Mouse (Mus musculus): ENCODE results near the gene Knl1. TPM values are rescaled to one million over a fixed set of nuclear protein-coding genes. Genes with fewer than 3 reads are reported as not detected.

Gene Knl1
- polyA plus RNA-seq, 1 experiment from 2014 or later: 66.6 TPM

DNA sequence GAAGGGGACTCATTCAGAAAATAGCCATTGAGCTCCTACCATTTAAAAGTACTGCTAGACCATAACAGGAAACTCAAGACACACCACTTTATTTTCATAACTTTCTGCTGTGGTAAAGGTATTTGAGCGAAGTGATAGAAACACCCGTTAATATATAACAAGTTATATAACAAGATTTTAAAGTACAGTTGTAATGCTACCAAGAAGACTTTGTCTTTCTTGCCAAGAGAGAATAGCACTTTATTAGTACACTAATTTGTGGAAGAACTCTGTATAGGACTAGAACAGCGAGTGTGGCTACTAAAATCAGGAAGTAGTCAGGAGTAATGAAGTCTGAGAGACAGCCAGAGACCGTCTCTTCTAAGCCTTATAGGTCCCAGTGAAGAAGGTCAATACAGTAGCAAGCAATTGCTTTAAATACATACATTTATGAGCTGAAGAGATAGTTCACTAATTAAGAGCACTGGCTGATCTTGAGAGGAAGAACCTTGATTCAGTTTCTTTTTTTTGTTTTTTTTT lies 3.3 kb downstream of the Knl1 start:
- no peak overlapping the region for H3K9ac ChIP-seq
- no peak overlapping the region for H3K4me3 ChIP-seq
- no peaks in the 10 kb centered on the region for H3K27me3 ChIP-seq
- 92% methylated on average over 4 of the region's 4 CpGs for WGBS
- no peaks in the 10 kb centered on the region for H3K36me3 ChIP-seq (ENCODE audit: poor library complexity, severe bottlenecking)
- no peak overlapping the region for H3K27ac ChIP-seq
- no peak for ATAC-seq
- H3K9me3 ChIP-seq (replicated peaks): no peaks in the 10 kb centered on the region
- peaks cover 20% of the 10 kb centered on the region for H3K4me1 ChIP-seq
- H3K4me2 ChIP-seq: no peak overlapping the region

DNA sequence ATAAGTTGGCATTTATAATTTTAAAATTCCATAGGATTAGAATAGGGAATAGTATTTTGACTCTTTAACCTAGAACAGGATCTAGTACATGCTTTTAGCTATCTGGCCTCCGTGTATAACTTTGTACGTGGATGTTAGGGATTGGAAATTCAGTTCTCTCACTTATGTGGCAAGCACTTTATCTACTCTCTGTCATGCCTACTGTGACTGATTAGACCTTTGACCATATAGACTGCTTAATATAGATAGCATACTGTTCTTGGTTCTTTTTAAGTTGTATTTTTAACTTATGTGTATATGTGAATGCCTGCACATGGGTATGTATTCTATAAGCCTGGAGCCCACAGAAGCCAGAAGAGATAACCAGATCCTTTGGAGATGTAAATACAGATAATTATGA lies 13.2 kb downstream of the Knl1 start:
- Histone ChIP-seq H3K27ac (no peak overlapping the region), H3K9ac (no peak overlapping the region), H3K4me3 (no peak overlapping the region), H3K36me3 (ENCODE audit: poor library complexity, severe bottlenecking) (peaks cover 37% of the 10 kb centered on the region), H3K27me3 (no peaks in the 10 kb centered on the region), H3K9me3 (replicated peaks) (no peaks in the 10 kb centered on the region), H3K4me1 (no peaks in the 10 kb centered on the region), H3K4me2 (no peak overlapping the region)
- no peak for ATAC-seq
- 99% methylated on average over 2 of the region's 2 CpGs for WGBS

DNA sequence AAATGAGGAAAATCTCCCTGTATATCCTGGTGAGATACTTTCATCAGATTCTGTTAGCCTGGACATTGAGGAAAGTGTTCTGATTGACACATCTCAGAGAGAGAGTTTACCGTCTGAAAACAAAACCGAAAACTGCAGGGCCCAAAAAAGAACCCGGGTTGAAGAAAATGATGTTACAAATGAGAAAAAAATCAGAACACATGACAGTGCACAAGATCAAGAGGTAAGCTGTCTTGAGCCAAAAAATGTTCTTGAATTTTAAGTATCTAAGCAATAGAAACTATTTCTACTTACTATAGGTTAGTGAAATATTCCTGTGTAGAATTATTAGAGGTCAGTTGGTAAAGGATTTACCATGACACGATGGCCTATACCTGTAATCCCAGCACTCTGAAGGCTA lies 25.5 kb downstream of the Knl1 start:
- H3K9ac ChIP-seq: no peak overlapping the region
- 92% methylated on average over 4 of the region's 4 CpGs for WGBS
- H3K9me3 ChIP-seq (replicated peaks): no peaks in the 10 kb centered on the region
- H3K27ac ChIP-seq: no peak overlapping the region
- H3K4me1 ChIP-seq: no peaks in the 10 kb centered on the region
- H3K36me3 ChIP-seq (ENCODE audit: poor library complexity, severe bottlenecking): peaks cover 38% of the 10 kb centered on the region
- ATAC-seq: no peak
- H3K27me3 ChIP-seq: no peaks in the 10 kb centered on the region
- H3K4me3 ChIP-seq: no peak overlapping the region
- no peak overlapping the region for H3K4me2 ChIP-seq

DNA sequence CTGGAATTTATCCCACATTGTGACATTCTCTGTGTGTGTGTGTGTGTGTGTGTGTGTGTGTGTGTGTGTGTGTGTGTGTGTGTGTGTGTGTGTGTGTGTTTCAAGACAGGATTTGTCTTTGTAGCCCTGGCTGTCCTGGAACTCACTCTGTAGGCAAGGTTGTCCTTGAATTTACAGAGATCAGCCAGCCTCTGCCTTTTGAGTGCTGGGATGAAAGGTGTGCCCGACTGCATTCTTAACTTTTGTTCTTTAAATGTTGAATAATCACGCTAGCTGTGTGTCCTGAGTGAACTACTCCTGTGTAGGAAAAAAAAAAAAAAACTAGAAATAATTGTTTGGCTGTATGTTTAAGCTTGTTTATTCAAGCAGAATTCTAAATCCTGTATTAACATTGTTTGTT lies 39.2 kb downstream of the Knl1 start:
- Histone ChIP-seq H3K27ac (no peak overlapping the region), H3K4me2 (no peak overlapping the region), H3K4me3 (no peak overlapping the region), H3K27me3 (no peaks in the 10 kb centered on the region), H3K9me3 (replicated peaks) (no peaks in the 10 kb centered on the region), H3K9ac (no peak overlapping the region), H3K4me1 (no peaks in the 10 kb centered on the region), H3K36me3 (ENCODE audit: poor library complexity, severe bottlenecking) (peaks cover 39% of the 10 kb centered on the region)
- no peak for ATAC-seq
- 93% methylated on average over 2 of the region's 2 CpGs for whole genome bisulfite sequencing

DNA sequence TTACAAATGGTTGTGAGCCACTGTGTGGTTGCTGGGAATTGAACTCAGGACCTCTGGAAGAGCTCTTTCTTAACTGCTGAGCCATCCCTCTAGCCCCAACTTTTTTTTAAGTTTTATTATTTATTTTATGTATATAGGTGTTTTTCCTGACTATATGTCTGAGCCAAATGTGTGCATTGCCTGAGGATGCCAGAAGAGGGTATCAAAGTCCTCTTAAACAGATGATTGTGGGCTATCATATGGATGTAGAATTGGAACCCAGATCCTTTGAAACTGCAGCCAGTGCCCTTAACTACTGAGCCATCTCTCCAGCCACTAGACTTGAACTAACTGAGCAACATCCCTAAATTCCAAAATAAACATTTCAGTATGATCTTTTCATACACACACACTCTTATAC lies 54.6 kb downstream of the Knl1 start:
- H3K4me2 ChIP-seq: no peak overlapping the region
- no peaks in the 10 kb centered on the region for H3K4me1 ChIP-seq
- H3K9ac ChIP-seq: no peak overlapping the region
- no peak overlapping the region for H3K4me3 ChIP-seq
- H3K36me3 ChIP-seq (ENCODE audit: poor library complexity, severe bottlenecking): peaks cover 54% of the 10 kb centered on the region
- no peak overlapping the region for H3K27ac ChIP-seq
- no peaks in the 10 kb centered on the region for H3K27me3 ChIP-seq
- H3K9me3 ChIP-seq (replicated peaks): no peaks in the 10 kb centered on the region
- ATAC-seq: no peak

DNA sequence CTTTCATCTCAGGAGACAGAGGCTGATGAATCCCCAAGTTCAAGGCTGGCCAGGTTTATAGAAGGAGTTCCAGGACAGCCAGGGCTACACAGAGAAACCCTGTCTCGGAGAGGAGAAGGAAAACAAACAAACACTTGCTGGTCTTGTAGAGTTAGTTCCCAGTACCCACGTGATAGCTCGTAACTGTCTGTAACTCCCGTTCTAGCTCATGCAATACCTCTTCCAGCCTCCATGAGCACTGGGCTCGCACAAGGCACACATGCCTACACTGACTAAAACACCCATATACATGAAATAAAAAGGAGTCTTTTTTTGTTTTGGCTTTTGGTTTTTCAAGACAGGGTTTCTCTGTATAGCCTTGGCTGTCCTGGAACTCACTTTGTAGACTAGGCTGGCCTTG lies 59.7 kb downstream of the Knl1 start:
- no peaks in the 10 kb centered on the region for H3K4me1 ChIP-seq
- no peak overlapping the region for H3K27ac ChIP-seq
- H3K27me3 ChIP-seq: no peaks in the 10 kb centered on the region
- 86% methylated on average over 5 of the region's 5 CpGs for WGBS
- ATAC-seq: no peak
- no peaks in the 10 kb centered on the region for H3K9me3 ChIP-seq (replicated peaks)
- H3K4me2 ChIP-seq: no peak overlapping the region
- H3K4me3 ChIP-seq: no peak overlapping the region
- H3K36me3 ChIP-seq (ENCODE audit: poor library complexity, severe bottlenecking): peaks cover 44% of the 10 kb centered on the region
- no peak overlapping the region for H3K9ac ChIP-seq

DNA sequence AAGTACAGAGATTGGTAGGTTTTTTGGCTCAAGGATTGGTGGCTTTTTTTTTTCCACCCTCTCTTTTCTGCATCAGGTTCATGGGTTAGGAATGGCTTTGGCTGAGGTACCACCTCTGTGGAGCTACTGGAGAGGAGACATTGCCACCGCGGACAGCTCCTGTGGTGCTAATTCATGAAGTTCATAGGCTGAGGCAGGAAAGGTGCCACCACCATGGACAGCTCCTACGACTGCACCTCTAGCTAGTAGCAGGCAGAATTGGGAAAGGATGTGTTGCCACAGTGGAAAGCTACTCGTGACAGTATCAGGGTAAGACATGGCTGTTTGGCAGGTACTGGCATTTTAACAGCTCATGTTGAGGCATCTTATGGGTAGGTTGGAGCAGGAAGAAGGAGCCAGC lies 61.6 kb downstream of the Knl1 start:
- peaks cover 26% of the 10 kb centered on the region for H3K36me3 ChIP-seq (ENCODE audit: poor library complexity, severe bottlenecking)
- no peak overlapping the region for H3K27ac ChIP-seq
- peaks cover 8% of the 10 kb centered on the region for H3K4me1 ChIP-seq
- 78% methylated on average over 4 of the region's 4 CpGs for WGBS
- no peak overlapping the region for H3K9ac ChIP-seq
- no peak overlapping the region for H3K4me3 ChIP-seq
- H3K9me3 ChIP-seq (replicated peaks): no peaks in the 10 kb centered on the region
- no peak for ATAC-seq
- H3K27me3 ChIP-seq: no peaks in the 10 kb centered on the region
- H3K4me2 ChIP-seq: no peak overlapping the region

DNA sequence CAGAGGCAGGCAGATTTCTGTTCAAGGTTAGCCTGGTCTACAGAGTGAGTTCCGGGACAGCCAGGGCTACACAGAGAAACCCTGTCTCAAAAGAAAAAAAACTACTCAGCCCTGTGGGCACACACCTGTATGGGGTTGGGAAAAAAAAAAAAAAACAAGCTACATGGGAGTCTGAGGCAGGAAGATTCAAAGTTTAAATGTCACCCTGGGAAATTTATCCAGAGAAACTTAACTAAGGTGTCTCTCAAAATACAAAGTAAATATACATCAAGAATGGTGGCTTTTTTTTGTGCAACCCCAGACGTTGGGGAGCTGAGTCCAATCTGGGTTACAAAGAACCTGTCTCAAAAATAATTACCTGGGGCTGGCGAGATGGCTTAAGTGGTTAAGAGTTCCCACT lies 64.1 kb downstream of the Knl1 start:
- no peak overlapping the region for H3K4me3 ChIP-seq
- no peak overlapping the region for H3K9ac ChIP-seq
- no peaks in the 10 kb centered on the region for H3K9me3 ChIP-seq (replicated peaks)
- 95% methylated on average over 3 of the region's 3 CpGs for WGBS
- no peak for ATAC-seq
- no peaks in the 10 kb centered on the region for H3K27me3 ChIP-seq
- H3K36me3 ChIP-seq (ENCODE audit: poor library complexity, severe bottlenecking): peaks cover 16% of the 10 kb centered on the region
- H3K4me2 ChIP-seq: no peak overlapping the region
- no peak overlapping the region for H3K27ac ChIP-seq
- peaks cover 15% of the 10 kb centered on the region for H3K4me1 ChIP-seq

DNA sequence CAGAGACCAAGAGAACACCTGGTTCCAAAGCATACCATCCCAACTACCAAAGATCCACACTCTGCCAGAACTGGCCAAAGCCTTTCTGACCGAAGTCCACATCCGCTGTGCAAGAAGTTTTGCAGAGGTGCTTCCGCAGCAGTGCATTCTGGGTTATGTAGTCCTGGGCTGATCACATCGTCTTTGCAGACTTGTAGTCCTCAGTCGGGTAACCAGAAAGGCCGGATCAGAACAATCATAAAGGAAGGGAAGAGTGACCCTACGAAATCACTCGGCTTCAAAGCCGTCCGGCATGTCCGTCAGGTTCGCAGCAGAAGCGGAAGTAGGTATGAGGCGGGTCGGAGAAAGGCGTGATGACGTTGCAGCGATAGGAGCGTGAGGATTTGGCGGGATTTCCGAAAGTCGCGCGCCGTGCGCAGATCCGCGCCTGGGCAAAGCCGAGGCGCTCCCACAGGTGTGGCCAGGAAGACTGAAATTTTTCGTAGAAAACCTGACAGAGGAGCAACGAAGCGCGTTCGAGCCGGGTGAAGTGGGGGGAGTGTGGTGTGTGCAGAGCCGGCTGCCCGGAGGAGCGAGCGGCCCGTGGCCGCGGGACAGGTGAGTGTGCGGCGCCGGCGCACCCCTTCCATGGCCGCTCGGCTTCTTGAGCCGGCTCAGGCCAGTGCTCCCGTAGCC lies 65.7 kb downstream of the Knl1 start, which contains the start of gene Rad51:
Gene Rad51, plus strand, starts transcription at position 356 of the 675 bp plus-strand sequence.
- peak within 1 kb of the TSS; percentile 75 for H3K9ac ChIP-seq
- H3K27me3 ChIP-seq: no peaks in the 10 kb centered on the region
- peaks cover 20% of the 10 kb centered on the region for H3K36me3 ChIP-seq (ENCODE audit: poor library complexity, severe bottlenecking)
- under 1% methylated on average over 39 of the region's 51 CpGs for WGBS
- H3K9me3 ChIP-seq (replicated peaks): no peaks in the 10 kb centered on the region
- H3K27ac ChIP-seq: peak within 1 kb of the TSS; percentile 70
- H3K4me1 ChIP-seq: peaks cover 15% of the 10 kb centered on the region
- peak within 1 kb of the TSS; percentile 71 for H3K4me3 ChIP-seq
- ATAC-seq: peak; percentile 95
- peak within 1 kb of the TSS; percentile 91 for H3K4me2 ChIP-seq

DNA sequence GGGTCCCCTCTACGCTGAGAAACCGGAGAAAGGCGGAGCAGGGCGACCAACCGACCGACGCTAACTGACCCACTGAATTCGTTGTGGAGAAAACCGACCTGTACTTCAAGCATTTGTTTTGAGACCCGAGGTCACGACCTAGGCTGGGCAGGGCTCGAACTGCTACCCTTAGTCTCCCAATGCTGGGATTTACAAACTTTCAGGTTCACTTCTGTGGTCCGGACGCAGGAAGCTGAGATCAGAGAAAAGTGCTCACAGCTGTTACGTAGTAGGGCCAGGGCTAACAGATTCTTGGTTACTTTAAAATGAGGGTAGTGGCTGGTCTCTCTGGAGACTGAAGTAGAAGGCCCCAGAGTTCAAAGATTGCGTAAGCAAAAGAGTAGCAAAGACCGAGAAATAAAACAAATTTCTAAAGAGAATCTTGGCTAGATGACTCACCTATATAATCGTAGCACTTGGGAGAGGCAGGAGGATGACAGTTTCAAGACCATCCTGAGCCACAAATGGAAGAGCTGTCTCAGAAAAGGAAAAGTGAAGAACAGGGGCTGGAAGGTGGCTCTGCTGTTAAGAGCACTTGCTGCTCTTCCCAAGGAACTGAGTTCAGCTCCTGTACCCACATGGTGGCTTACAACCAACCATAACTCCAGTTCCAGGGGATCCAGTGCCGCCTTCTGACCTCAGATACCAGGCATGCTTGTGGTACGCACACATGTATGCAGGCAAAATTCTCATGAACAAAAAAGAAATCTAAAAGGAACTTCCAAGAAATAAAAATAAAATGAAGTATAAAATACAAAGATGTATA lies 66.4 kb downstream of the Knl1 start:
- Histone ChIP-seq H3K4me3 (peak overlapping the region; percentile 71), H3K27ac (no peak overlapping the region)

DNA sequence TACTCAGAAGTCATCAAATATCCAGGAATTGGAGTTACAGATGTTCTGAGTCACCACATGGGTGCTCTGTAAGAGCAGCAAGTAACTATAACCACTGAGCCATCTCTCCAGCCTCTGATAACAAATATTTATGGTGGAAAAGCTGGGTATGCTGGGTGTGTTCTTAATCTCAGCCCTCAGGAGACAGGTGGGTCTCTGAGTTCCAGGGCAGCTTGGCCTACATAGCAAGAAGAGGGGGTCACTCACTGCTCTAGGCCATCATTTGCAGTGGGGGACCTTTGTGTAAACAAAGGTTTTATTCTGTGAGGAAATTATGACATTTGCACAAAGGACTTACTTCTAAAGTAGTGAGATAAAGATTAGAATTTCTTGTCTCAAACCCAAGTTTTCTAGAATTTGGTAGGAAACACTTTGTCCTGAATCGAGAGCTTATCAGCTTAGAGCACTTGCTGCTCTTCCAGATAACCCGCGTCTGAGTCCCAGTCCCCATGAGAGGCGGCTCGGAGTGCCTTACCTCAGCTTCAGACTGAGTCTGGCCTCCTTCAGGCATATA lies 89.5 kb downstream of the Knl1 start:
- no peak for ATAC-seq
- Histone ChIP-seq H3K27ac (no peak overlapping the region), H3K27me3 (no peaks in the 10 kb centered on the region), H3K9me3 (replicated peaks) (no peaks in the 10 kb centered on the region), H3K9ac (no peak overlapping the region), H3K4me3 (no peak overlapping the region), H3K4me1 (no peaks in the 10 kb centered on the region), H3K36me3 (ENCODE audit: poor library complexity, severe bottlenecking) (peaks cover 83% of the 10 kb centered on the region), H3K4me2 (no peak overlapping the region)
- WGBS: 90% methylated on average over 5 of the region's 5 CpGs

More for the DNA sequence above, 66.4 kb downstream of the Knl1 start:
- H3K9ac ChIP-seq: peak overlapping the region; percentile 75
- ATAC-seq: peak; percentile 13; the same call in 1 of the 2 replicates
- no peaks in the 10 kb centered on the region for H3K9me3 ChIP-seq (replicated peaks)
- H3K36me3 ChIP-seq (ENCODE audit: poor library complexity, severe bottlenecking): peaks cover 15% of the 10 kb centered on the region
- WGBS: 15% methylated on average over 20 of the region's 20 CpGs
- H3K4me2 ChIP-seq: peak overlapping the region; percentile 91
- H3K27me3 ChIP-seq: no peaks in the 10 kb centered on the region
- peaks cover 15% of the 10 kb centered on the region for H3K4me1 ChIP-seq

DNA sequence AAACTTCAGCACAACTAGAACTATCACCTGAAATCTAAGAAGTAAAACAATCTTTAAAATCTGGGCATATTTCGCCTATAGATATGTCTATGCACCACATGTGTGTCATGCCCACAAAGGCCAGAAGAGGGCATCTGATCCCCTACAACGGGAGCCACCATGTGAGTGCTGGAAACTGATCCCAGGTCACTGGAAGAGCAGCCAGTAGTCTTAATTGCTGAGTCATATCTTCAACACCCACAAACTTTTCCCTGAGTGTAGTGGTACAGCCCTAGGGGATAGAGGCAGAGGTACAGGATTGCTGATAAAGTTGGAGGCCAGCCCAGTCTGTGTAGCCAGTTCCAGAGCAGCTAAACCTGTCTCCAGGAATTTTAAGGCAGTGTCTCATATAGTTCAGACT lies 98.3 kb downstream of the Knl1 start:
- Histone ChIP-seq H3K27me3 (no peaks in the 10 kb centered on the region), H3K4me1 (no peaks in the 10 kb centered on the region), H3K9ac (no peak overlapping the region), H3K27ac (no peak overlapping the region), H3K9me3 (replicated peaks) (peaks cover 4% of the 10 kb centered on the region), H3K36me3 (ENCODE audit: poor library complexity, severe bottlenecking) (peaks cover 96% of the 10 kb centered on the region), H3K4me2 (no peak overlapping the region), H3K4me3 (no peak overlapping the region)
- 87% methylated on average over 2 of the region's 2 CpGs for WGBS
- ATAC-seq: no peak

All from forebrain, embryonic 13.5 days (tissue).